Mouse (Mus musculus): ENCODE measurements around the gene Tmem53. TPM values are rescaled to one million over a fixed set of nuclear protein-coding genes. Genes with fewer than 3 reads are reported as not detected.
A peak's percentile ranks its signal among the peaks of the same experiment; 100 is the strongest.
"Not testable (repeated sequence)": the region's sequence is repeated elsewhere in the genome, so short reads cannot be mapped to it uniquely, and the experiment has no call there.

Tmem53 gene
- total RNA-seq, 2 experiments from 2014 or later: 38.6 to 66.8 TPM

- peak in 1 of 2 experiments; percentile 43 for DNase-seq (ENCODE audit: low spot score in 2 of 2)
These were observed 10.9 kb upstream of the Tmem53 start for GRCm38 (mm10) chr4:117240867-117241266.

- no peak for DNase-seq (ENCODE audit: low spot score in 2 of 2)
These were observed 769 bp upstream of the Tmem53 start for GRCm38 (mm10) chr4:117250982-117251381.

- peak in 1 of 2 experiments; percentile 49 for DNase-seq (ENCODE audit: low spot score in 2 of 2)
These were observed 600 bp downstream of the Tmem53 start for GRCm38 (mm10) chr4:117252351-117252750.

DNA sequence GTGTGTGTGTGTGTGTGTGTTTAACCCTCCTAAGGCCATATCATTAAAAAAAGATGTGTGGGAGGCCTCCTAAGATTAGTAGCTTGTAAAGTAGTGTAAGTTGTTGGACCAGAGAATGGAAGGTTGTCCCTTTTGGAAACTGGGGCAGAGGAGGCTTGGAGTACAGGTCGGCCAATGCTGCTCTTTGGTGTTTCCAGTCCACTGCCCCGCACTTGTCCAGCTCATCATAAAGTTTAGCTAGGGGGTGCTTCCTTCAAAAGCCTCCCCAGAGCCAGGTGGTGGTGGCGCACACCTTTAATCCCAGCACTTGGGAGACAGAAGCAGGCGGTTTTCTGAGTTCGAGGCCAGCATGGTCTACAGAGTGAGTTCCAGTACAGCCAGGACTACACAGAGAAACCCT lies 1.0 kb downstream of the Tmem53 start:
- DNase-seq (ENCODE audit: low spot score in 2 of 2): no peak

DNA sequence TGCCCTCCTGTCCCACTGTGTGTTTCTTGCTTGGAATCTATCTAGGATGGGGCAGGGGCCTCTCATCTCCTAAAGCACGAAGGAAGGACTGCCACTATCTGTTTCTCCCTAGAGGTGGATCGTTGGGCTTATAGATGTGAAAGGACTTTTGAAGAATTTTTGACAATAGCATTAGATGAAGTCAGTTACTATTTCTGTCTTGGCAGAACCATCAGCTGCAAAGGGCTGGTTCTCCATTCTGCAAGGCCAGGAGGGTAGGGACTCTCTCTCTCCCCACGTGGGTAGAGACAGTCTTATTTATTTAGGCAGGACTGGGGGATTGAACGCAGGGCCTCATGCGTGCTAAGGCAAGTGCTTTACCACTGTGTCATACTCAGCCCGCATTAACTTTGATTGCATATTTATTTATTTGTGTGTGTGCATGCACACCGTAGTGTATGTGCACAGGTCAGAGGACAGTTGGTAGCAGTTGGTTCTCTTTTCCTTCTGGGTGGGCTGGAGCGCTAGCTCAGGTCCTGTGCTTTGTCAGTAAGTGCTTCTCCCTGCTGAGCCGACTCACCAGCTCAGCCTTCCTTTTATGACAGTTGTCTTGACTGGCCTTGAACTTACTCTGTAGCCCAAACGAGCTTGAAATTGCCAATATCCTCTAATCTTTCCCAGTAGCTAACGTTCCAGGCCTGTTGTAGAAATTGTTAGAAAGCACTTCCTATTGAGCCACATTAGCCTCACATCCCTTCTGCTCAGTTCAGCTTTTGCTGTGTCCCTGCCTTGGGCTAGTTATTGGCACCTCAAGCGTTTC lies 1.7 kb downstream of the Tmem53 start:
- peak in 1 of 2 experiments; percentile 43 for DNase-seq (ENCODE audit: low spot score in 2 of 2)

DNA sequence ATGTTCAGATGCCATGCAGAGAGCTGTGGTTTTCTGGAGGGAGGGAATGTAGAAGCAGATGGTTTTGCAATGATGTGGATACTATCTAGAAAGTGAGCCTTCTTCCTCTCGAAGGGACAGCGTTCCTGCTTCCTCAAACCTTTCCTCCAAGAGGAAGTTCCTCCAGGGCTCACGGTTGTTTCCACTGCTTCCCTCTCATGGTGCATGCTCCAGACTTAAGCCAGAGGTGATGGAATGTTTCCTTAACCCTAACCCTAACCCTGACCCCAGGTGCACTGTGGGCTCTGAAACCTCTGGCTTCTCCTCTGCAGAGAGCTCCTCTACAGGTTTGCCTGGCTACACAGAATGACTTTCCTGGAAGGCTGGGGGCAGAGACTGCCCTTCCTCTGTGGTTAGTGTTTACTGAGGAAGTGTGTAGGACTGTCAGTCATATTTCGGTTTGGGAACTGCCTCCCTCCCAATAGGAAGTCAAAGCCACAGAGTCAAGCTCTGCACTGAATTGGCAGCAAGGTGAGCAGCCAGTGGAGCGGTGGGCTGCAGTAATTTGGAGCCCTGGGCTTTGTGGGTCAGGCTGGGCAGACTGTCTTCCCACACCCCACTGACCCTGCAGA lies 2.4 kb downstream of the Tmem53 start:
- DNase-seq (ENCODE audit: low spot score in 2 of 2): no peak

- DNase-seq (ENCODE audit: low spot score in 2 of 2): no peak
These were observed 2.9 kb downstream of the Tmem53 start for GRCm38 (mm10) chr4:117254672-117255071.

DNA sequence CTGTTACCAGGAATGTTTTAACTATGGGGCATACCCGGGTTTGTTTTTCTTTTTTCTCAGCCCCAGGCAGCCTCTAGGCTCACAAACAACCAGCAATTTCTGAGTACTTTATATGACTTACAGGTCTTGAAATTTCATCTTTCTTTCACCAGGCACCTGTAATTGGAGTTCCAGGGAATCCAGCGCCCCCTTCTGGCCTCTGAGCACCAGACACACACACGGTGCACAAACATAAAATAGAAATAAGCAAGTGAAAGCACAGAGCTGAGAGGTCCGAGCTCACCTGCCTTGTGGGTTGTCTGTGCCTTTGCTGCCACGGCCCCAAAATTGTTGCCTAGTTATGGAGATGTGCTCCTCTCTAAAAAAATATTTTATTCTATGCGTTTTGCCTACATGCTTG lies 8.2 kb downstream of the Tmem53 start:
- DNase-seq (ENCODE audit: low spot score in 2 of 2): not testable (repeated sequence)

DNA sequence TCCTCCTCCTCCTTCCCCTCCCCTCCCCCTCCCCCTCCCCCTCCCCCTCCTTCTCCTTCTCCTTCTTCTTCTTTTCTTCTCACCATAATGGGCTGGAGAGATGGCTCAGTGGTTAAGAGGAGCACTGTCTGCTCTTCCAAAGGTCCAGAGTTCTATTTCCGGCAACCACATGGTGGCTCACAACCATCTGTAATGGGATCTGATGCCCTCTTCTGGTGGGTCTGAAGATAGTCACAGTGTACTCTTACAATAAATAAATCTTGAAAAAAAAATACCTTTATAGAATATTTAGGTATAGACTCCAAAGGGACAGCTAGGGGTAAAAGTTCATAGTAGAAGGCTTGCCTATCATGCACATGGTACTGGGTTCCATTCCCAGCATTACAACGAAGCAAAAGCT lies 9.5 kb downstream of the Tmem53 start:
- no peak for DNase-seq (ENCODE audit: low spot score in 2 of 2)

- DNase-seq (ENCODE audit: low spot score in 2 of 2): no peak
These were observed 10.6 kb downstream of the Tmem53 start for GRCm38 (mm10) chr4:117262101-117262913.

- no peak for DNase-seq (ENCODE audit: low spot score in 2 of 2)
These were observed 11.2 kb downstream of the Tmem53 start for GRCm38 (mm10) chr4:117262987-117263386.

DNA sequence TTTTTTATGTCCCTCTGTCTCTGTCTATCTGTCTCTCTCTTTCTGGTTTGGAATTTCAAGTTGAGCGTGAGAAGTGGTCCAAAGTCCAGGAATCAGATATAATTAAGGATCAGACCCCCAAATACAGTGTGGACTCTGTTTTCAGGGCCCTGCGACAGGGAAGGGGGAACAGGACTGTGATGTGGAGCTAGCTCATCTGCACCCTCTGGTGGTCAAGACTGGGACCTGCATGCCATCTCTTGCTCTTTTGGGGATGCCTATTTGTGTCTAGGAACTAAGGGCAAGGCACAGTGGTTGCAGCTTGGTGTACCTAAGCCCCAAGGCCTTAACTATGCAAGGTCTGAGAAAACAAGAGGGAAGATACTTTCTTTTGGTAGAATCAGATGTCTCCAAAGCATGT lies 15.5 kb downstream of the Tmem53 start:
- DNase-seq (ENCODE audit: low spot score in 2 of 2): peak; percentile 76 to 77

- no peak for DNase-seq (ENCODE audit: low spot score in 2 of 2)
These were observed 16.2 kb downstream of the Tmem53 start for GRCm38 (mm10) chr4:117267831-117268437.

- peak; percentile 70 to 78 for DNase-seq (ENCODE audit: low spot score in 2 of 2)
These were observed 18.5 kb downstream of the Tmem53 start for GRCm38 (mm10) chr4:117270278-117270677.

DNA sequence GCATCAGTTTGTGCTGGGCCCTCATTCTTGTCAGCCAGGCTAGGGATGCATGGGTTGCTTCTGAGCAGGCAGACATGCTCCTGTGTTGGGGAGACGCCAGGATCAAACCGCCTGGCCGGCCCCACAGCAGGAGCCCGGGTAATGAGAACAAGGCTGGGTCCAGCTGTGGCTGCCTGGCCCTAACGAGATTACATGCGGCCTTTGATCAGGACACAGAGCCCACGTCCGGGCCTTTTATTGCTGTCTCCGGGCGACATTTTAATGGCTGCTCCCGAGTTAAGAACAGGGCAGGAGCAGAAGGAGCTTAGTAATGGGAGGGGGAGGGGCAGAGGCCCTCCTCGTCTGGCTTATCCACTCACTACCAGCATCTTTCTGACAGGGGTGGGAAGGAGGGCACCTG lies 20.7 kb downstream of the Tmem53 start:
- DNase-seq (ENCODE audit: low spot score in 2 of 2): no peak

DNA sequence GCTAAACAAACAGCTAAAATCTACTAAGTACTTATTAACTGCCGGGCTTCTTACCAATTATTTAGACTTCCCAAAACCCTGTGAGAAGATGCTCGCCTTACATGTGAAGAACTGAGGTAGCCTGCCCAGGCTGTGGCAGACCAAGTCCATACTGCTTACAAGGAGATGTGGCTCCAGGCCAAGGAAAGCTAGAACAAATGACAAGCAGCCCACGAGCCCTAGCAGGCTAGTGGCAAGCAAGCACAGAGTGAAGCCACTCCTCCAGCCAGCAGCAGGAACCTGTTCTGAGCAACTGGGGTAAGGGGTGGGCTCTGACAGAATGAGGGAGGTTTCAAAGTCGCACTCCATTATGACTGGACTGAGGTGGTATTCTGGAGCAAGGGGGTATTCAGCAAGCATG lies 23.0 kb downstream of the Tmem53 start:
- DNase-seq (ENCODE audit: low spot score in 2 of 2): no peak

- DNase-seq (ENCODE audit: low spot score in 2 of 2): no peak
These were observed 24.5 kb downstream of the Tmem53 start for GRCm38 (mm10) chr4:117276281-117276711.

- DNase-seq (ENCODE audit: low spot score in 2 of 2): no peak
These were observed 25.3 kb downstream of the Tmem53 start for GRCm38 (mm10) chr4:117277021-117277420.

DNA sequence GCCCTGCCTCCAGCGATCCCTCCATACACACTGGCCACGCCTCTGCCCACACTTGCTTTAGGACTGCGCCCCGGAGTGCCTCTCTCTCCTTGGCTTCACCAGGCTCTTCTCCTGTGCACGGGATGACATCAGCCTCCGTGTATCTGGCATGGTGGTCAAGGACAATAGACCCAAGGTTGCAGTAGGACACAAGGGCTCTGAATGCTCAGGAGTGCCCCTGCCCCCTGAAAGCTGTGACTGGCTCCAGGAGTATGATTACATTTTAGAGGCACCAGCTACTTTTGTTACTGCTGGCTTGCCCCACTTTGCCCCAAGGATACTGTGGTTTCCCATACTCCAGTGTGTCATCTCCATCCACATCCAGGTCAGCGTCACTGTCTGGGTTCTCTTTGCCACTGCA lies 25.9 kb downstream of the Tmem53 start:
- peak in 1 of 2 experiments; percentile 51 for DNase-seq (ENCODE audit: low spot score in 2 of 2)

DNA sequence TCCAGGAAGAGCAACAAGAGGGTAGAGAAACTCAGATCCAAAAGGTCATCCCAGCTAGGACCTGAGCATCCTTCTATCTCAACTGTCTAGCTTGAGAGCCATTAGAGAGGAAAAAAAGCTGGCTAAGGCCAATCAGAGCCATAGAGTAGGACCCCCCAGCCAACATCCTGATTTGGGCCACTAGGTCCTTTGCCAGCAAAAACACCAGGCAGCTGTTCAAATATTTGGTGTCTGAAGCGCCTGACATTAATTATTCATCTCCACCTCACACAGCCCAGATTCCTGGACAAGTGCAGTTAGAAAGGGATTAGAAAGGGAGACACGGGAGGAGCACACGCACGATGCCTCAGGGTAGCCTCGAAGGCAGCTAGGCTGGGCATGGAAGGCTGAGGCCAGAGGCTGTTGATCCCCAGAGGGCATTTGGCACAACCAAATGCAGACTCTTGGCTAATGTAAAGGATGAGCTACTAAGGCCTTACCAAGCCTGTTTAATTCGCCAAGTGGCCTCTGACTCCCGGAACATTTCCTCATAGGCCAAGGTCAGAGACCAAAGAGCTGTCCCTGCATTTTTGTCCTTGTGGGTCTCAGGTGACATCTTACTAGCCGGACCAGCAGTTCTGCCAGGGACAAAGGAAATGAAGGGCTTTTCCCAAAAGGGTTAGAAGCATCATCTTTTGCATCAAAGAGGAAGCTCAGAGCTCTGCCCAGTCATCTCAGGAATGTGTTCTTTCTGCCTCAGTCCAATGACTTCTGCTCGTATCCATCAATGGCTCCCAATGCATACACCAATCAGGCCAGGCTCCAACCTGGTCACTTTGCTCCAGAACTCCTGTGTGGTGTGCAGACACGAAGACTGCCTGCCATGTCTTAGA lies 26.9 kb downstream of the Tmem53 start:
- DNase-seq (ENCODE audit: low spot score in 2 of 2): no peak

Data from adrenal gland, adult 18-20 months (tissue).